Mouse (Mus musculus): ENCODE results near the gene Nfxl1.

The Nfxl1 gene

GRCm38 (mm10) chr5:72501763-72502162 lies 57.7 kb downstream of the Nfxl1 start:
- DNase-seq (ENCODE audit: low spot score): no peak

DNA sequence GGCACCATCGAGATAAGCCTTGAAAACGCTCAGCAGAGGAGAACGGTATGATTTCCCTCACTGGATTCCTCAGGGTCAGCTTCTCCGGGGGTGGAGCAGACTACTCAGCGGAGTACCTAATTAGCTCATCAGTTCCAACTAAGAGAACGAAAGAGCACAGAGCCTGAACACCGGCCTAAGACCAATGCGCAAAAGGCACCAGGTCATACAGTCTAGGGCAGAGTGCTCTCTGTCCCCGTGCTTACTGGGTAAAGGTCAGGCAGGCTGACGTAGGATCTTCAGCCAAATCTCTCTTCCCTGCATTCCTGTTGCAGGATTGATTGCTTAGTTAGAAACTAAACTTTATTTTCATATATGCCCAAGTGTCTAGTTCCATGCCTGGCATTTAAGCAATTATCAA lies 61.2 kb downstream of the Nfxl1 start:
- DNase-seq (ENCODE audit: low spot score): no peak

GRCm38 (mm10) chr5:72496756-72497155 lies 62.7 kb downstream of the Nfxl1 start:
- no peak for DNase-seq (ENCODE audit: low spot score)

GRCm38 (mm10) chr5:72493906-72494305 lies 65.6 kb downstream of the Nfxl1 start:
- DNase-seq (ENCODE audit: low spot score): no peak

DNA sequence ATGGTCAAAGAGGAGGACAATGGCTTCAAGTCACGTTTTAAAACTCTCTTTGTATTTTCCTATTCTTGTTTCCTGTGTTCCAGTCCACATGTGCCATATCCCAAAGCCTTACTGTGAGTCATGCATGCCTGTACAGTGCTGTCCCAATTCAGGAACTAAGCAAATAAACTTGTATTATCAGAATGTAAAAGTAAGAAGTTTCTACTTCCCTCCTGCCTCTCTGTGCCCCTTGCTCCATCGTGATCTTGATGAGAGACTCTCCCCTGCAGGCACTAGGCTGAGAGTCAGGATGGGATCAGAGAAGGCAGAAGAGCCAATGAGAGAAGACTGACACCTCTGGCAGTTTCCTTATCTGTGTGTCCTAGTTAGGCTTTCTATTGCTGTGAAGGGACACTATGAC lies 68.3 kb downstream of the Nfxl1 start:
- no peak for DNase-seq (ENCODE audit: low spot score)

DNA sequence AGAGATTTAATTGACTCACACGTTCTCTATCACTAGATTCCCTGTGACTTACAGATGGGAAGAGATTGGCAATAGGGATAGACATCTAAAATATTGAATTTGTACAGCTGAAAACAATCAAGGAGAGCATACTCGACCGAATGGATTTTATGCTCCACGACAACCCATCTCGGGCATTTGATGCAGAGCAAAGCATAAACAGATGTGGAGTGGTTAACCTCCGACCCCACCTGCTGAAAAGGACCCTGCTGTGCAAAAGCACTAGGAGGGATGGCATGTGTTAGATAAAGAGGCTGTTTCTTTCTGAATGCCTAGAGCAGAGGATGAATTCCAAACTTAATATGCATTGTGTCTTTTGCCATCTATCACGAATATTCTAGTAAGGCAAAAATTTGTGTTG lies 79.0 kb downstream of the Nfxl1 start:
- no peak for DNase-seq (ENCODE audit: low spot score)

- DNase-seq (ENCODE audit: low spot score): no peak
Measured at GRCm38 (mm10) chr5:72472317-72473009, 87.0 kb downstream of the Nfxl1 start.

DNA sequence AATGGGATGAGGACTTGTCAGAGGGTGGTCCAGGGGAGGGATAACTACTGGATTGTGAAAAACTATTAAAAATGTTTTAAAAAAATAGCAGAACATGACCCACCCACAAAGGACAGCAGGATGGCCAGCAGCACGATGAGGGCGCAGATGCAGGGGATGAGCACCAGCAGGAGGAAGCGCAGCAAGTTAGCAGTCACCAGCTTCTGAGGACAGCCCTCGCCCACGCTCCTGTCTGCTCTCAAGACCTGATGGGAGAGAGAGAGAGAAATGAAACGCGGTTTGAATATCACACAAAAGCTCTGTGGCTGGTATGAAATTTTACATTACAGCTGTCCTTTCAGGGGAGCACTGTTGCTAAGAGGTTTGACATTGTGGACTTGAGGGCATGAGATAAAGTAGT lies 87.7 kb downstream of the Nfxl1 start:
- no peak for DNase-seq (ENCODE audit: low spot score)

- DNase-seq (ENCODE audit: low spot score): no peak
Measured at GRCm38 (mm10) chr5:72464932-72465331, 94.6 kb downstream of the Nfxl1 start.

Data from testis, postnatal 10 days (tissue).